9 mouse cellular contexts compared by ENCODE assay signal in genomic region chr6:116386045-116386415, GRCm38 (mm10). TPM values are rescaled to one million over a fixed set of nuclear protein-coding genes. Genes with fewer than 3 reads are reported as not detected.
DNase-seq lines count a peak whose midpoint lies in the region; ATAC-seq and TF ChIP-seq lines count a peak whose summit lies in the region.
"Had no signal": no experiment of that assay in that cellular context is flagged by ENCODE, and none has a peak within 500 bp of the region (broad histone marks: within the 10 kb centered on the region; RNA-seq: fewer than 3 reads in every experiment).

No protein-coding gene starts in this region.

- WGBS in limb, embryonic 11.5 days = 47% methylated on average over 4 of the region's 4 CpGs
- WGBS in limb, embryonic 10.5 days = 44% methylated on average over 4 of the region's 4 CpGs
- WGBS in forebrain, embryonic 16.5 days = 25% methylated on average over 4 of the region's 4 CpGs
- 19% methylated on average over 4 of the region's 4 CpGs for WGBS in kidney, postnatal 0 days
- 13% methylated on average over 4 of the region's 4 CpGs for WGBS in neural tube, embryonic 14.5 days

- no peak overlapping the region for H3K4me3 ChIP-seq in limb, embryonic 11.5 days (ENCODE audit: low read depth, low read length)
- no peak overlapping the region for H3K4me3 ChIP-seq in limb, embryonic 10.5 days
- no peak overlapping the region for H3K4me3 ChIP-seq in forebrain, embryonic 16.5 days (replicated peaks; ENCODE audit: low read length)
- no peak overlapping the region for H3K4me3 ChIP-seq in kidney, postnatal 0 days (replicated peaks; ENCODE audit: low read depth, low read length)
- peak overlapping the region; percentile 12; the same call in 1 of the 2 replicates for H3K4me3 ChIP-seq in neural tube, embryonic 14.5 days (ENCODE audit: low read depth, low read length)
- H3K4me3 ChIP-seq: heart, embryonic 15.5 days had no signal

- no peaks in the 10 kb centered on the region for H3K27me3 ChIP-seq in limb, embryonic 11.5 days (ENCODE audit: control insufficient read depth, insufficient read depth, low read length)
- H3K27me3 ChIP-seq in limb, embryonic 10.5 days (ENCODE audit: low read depth, poor library complexity, severe bottlenecking) = no peaks in the 10 kb centered on the region
- H3K27me3 ChIP-seq in forebrain, embryonic 16.5 days (replicated peaks; ENCODE audit: control insufficient read depth, insufficient read depth, low read length) = no peaks in the 10 kb centered on the region
- no peaks in the 10 kb centered on the region for H3K27me3 ChIP-seq in kidney, postnatal 0 days (ENCODE audit: insufficient read depth, low read length)
- H3K27me3 ChIP-seq in neural tube, embryonic 14.5 days (ENCODE audit: control insufficient read depth, insufficient read depth, low read length) = no peaks in the 10 kb centered on the region
- H3K27me3 ChIP-seq: heart, embryonic 15.5 days had no signal

- peaks cover 6% of the 10 kb centered on the region for H3K4me1 ChIP-seq in limb, embryonic 11.5 days (ENCODE audit: control insufficient read depth, insufficient read depth, low read length)
- peaks cover 12% of the 10 kb centered on the region for H3K4me1 ChIP-seq in limb, embryonic 10.5 days
- peaks cover 19% of the 10 kb centered on the region for H3K4me1 ChIP-seq in forebrain, embryonic 16.5 days (replicated peaks; ENCODE audit: control insufficient read depth, insufficient read depth, low read length)
- H3K4me1 ChIP-seq in kidney, postnatal 0 days (replicated peaks; ENCODE audit: insufficient read depth, low read length) = peaks cover 6% of the 10 kb centered on the region; the same call in 1 of the 2 replicates
- H3K4me1 ChIP-seq in neural tube, embryonic 14.5 days (ENCODE audit: control insufficient read depth, insufficient read depth, low read length) = peaks cover 17% of the 10 kb centered on the region

- no peak overlapping the region for H3K27ac ChIP-seq in limb, embryonic 11.5 days (replicated peaks; ENCODE audit: low read depth, low read length)
- no peak overlapping the region for H3K27ac ChIP-seq in limb, embryonic 10.5 days
- peak overlapping the region; percentile 41; the same call in 1 of the 2 replicates for H3K27ac ChIP-seq in forebrain, embryonic 16.5 days (ENCODE audit: low read length)
- 0 out of 2 replicates have a peak overlapping the region, but pooled peaks have one; percentile 58 for H3K27ac ChIP-seq in kidney, postnatal 0 days
- peak overlapping the region; percentile 49 for H3K27ac ChIP-seq in neural tube, embryonic 14.5 days (ENCODE audit: low read depth, low read length)
- H3K27ac ChIP-seq: heart, embryonic 15.5 days had no signal

- ATAC-seq in limb, embryonic 11.5 days (ENCODE audit: insufficient number of reproducible peaks, low FRiP score, low TSS enrichment, low read depth) = peak; percentile 54; the same call in 1 of the 2 replicates
- peak; percentile 66 for ATAC-seq in forebrain, embryonic 16.5 days
- peak; percentile 93 for ATAC-seq in kidney, postnatal 0 days (replicated peaks; ENCODE audit: low FRiP score, low read depth)
- peak; percentile 85 for ATAC-seq in neural tube, embryonic 14.5 days (ENCODE audit: low read depth)

- no peak overlapping the region for H3K4me2 ChIP-seq in limb, embryonic 11.5 days (ENCODE audit: low read depth, severe bottlenecking)
- H3K4me2 ChIP-seq in forebrain, embryonic 16.5 days (ENCODE audit: low read length) = peak overlapping the region; percentile 13; the same call in 1 of the 2 replicates
- peak overlapping the region; percentile 17; the same call in 1 of the 2 replicates for H3K4me2 ChIP-seq in kidney, postnatal 0 days (ENCODE audit: low read length)
- H3K4me2 ChIP-seq in neural tube, embryonic 14.5 days (ENCODE audit: low read depth, low read length) = peak overlapping the region; percentile 40
- H3K4me2 ChIP-seq: heart, embryonic 15.5 days had no signal

- no peaks in the 10 kb centered on the region for H3K9me3 ChIP-seq in limb, embryonic 11.5 days (ENCODE audit: control insufficient read depth, low read length)
- H3K9me3 ChIP-seq in limb, embryonic 10.5 days (replicated peaks) = no peaks in the 10 kb centered on the region
- no peaks in the 10 kb centered on the region for H3K9me3 ChIP-seq in forebrain, embryonic 16.5 days (ENCODE audit: control insufficient read depth, low read length)
- no peaks in the 10 kb centered on the region for H3K9me3 ChIP-seq in kidney, postnatal 0 days (replicated peaks; ENCODE audit: low read length)
- H3K9me3 ChIP-seq in neural tube, embryonic 14.5 days (ENCODE audit: control insufficient read depth, low read length) = no peaks in the 10 kb centered on the region
- H3K9me3 ChIP-seq: heart, embryonic 15.5 days had no signal

- no peaks in the 10 kb centered on the region for H3K36me3 ChIP-seq in limb, embryonic 11.5 days (ENCODE audit: control insufficient read depth, insufficient read depth, low read length)
- H3K36me3 ChIP-seq in limb, embryonic 10.5 days = no peaks in the 10 kb centered on the region
- H3K36me3 ChIP-seq in forebrain, embryonic 16.5 days (ENCODE audit: control insufficient read depth, insufficient read depth) = no peaks in the 10 kb centered on the region
- no peaks in the 10 kb centered on the region for H3K36me3 ChIP-seq in kidney, postnatal 0 days (ENCODE audit: insufficient read depth, low read length)
- H3K36me3 ChIP-seq in neural tube, embryonic 14.5 days (ENCODE audit: control insufficient read depth, insufficient read depth, low read length) = no peaks in the 10 kb centered on the region
- H3K36me3 ChIP-seq: heart, embryonic 15.5 days had no signal

- no peak for TF ChIP-seq CTCF in kidney, postnatal 0 days (IDR thresholded peaks at IDR 0.05; ENCODE audit: low read depth)

- H3K9ac ChIP-seq in limb, embryonic 11.5 days (ENCODE audit: low read length) = no peak overlapping the region
- 0 out of 2 replicates have a peak overlapping the region, but pooled peaks have one; percentile 26 for H3K9ac ChIP-seq in forebrain, embryonic 16.5 days (replicated peaks; ENCODE audit: low read depth, low read length)
- no peak overlapping the region for H3K9ac ChIP-seq in kidney, postnatal 0 days (ENCODE audit: low read depth, low read length)
- 0 out of 2 replicates have a peak overlapping the region, but pooled peaks have one; percentile 34 for H3K9ac ChIP-seq in neural tube, embryonic 14.5 days (replicated peaks; ENCODE audit: low read depth, low read length)
- H3K9ac ChIP-seq: heart, embryonic 15.5 days had no signal

- no peak for DNase-seq in limb, embryonic 11.5 days (ENCODE audit: low spot score)
- no peak for DNase-seq in limb, embryonic 10.5 days (ENCODE audit: low spot score)
- peak; percentile 77 for DNase-seq in kidney, postnatal 0 days (ENCODE audit: low spot score)
- no peak for DNase-seq in ovary, adult 18-20 months (ENCODE audit: low spot score)
- DNase-seq in layer of hippocampus, postnatal 10 days (ENCODE audit: low spot score in 2 of 2) = no peak
- DNase-seq in right cerebral cortex, postnatal 10 days (ENCODE audit: low spot score in 2 of 2) = no peak

RNA-seq across cellular contexts. Expression of gene March8, which starts 48.2 kb away (rescaled TPM):
- 17.0 and 19.0 TPM in 2 replicates for polyA plus RNA-seq in limb, embryonic 11.5 days (2014; fragmentation: Nextera tagmentation; extraction: Ambion mirVana)
- polyA plus RNA-seq in limb, embryonic 10.5 days (2016; fragmentation: Nextera tagmentation; extraction: Ambion mirVana) = 19.6 and 21.5 TPM in 2 replicates
- polyA plus RNA-seq in forebrain, embryonic 16.5 days (2015; fragmentation: Nextera tagmentation; extraction: Ambion mirVana) = 52.8 and 57.0 TPM in 2 replicates
- polyA plus RNA-seq in kidney, postnatal 0 days (2015; fragmentation: Nextera tagmentation; extraction: Ambion mirVana) = 36.3 and 37.2 TPM in 2 replicates
- polyA plus RNA-seq in neural tube, embryonic 14.5 days (2014; fragmentation: Nextera tagmentation; extraction: Ambion mirVana) = 64.0 and 72.8 TPM in 2 replicates
- 10 to 100 TPM; 63.2 to 66.3 TPM for total RNA-seq in layer of hippocampus, postnatal 10 days (2021)

Comparison
In these comparisons a context has a peak if more than half of its experiments do, and no peak if none do; other contexts are left out.
1. H3K27ac ChIP-seq: peak in forebrain, embryonic 16.5 days (single experiment), kidney, postnatal 0 days (single experiment) and neural tube, embryonic 14.5 days (single experiment); none in limb, embryonic 11.5 days (single experiment) and limb, embryonic 10.5 days (single experiment).
2. H3K9ac ChIP-seq: peak in forebrain, embryonic 16.5 days (single experiment) and neural tube, embryonic 14.5 days (single experiment); none in limb, embryonic 11.5 days (single experiment) and kidney, postnatal 0 days (single experiment).
3. Peak in every context shown above with its lines, with median percentiles within 50 percentile points of each other: ATAC-seq.